Mouse (Mus musculus): ENCODE data around the gene Poc1b.
"Not testable (repeated sequence)": the region's sequence is repeated elsewhere in the genome, so short reads cannot be mapped to it uniquely, and the experiment has no call there.

The Poc1b gene

GRCm38 (mm10) chr10:99194451-99195055 is 87.7 kb downstream of the Poc1b start:
- no peak for DNase-seq (ENCODE audit: low read depth, low spot score)

DNA sequence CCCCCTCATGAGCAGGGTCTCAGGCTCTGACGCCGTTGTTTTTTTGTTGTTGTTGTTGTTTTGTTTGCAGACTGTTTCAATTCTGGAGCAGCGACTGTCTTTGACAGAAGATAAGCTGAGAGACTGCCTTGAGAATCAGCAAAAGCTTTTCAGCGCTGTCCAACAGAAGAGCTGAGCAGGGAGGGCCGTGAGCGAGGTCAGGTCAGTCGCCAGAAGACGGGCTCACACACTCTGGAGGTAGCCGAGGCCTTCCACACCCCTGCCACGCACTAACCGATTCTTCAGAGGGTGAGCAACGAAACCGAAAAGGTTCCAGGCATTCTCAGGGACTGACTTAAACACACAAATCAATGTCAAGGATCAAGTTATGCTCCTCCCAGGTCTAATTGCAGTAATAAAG is 89.7 kb downstream of the Poc1b start:
- DNase-seq (ENCODE audit: low read depth, low spot score): no peak

- no peak for DNase-seq (ENCODE audit: low read depth, low spot score)
Measured at GRCm38 (mm10) chr10:99197125-99197524, 90.3 kb downstream of the Poc1b start.

DNA sequence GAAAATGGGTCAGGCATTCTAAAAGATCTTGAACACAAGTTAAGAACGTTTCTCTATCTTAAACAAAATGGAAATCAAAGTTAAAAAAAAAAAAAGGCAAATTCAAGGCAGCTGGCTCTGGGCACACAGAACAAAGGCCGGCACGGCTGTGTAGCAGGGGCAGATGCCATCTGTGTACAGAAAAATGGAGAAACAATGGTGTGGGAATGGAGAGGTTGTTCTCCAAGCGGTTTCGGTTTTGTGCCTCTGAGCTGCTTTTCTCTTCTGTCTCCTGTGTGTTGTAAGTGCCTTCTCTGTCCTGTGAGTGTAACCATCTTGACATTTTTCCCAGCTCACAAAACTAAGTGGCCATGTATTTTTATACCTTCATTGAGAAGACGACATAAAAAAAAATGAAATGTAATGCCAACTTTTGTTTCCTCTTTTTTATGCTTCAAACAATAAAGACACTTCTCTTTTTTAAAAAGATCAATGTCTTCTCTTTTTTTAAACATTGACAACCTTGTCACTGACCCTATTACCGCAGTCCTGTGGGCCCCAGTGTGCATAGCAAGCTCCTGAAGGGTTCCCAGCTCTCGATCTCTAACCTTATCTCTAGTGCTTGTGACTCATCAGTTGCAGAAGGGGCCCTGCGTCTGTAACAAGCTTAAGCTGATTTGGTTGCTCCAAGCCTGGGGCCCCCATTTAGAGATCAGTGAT is 90.9 kb downstream of the Poc1b start:
- DNase-seq (ENCODE audit: low read depth, low spot score): no peak

DNA sequence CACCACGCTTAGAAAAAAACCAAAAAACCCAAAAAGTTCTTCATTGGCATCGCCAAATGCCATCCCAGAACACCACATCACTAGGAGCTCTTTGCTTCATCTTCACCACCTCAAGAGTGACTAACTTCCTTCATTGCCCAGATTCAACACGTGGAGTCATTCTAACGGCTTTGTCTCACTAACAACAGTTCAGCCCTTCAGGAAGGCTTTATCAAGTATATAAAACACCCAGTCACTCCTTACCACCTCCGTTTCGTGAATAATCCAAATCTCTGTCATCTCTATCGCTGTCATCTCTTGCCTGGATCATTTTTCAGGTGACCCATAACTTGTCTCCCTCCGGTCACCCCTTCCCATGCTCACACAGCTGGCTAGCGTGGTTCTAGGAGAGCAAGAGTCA is 92.1 kb downstream of the Poc1b start:
- no peak for DNase-seq (ENCODE audit: low read depth, low spot score)

DNA sequence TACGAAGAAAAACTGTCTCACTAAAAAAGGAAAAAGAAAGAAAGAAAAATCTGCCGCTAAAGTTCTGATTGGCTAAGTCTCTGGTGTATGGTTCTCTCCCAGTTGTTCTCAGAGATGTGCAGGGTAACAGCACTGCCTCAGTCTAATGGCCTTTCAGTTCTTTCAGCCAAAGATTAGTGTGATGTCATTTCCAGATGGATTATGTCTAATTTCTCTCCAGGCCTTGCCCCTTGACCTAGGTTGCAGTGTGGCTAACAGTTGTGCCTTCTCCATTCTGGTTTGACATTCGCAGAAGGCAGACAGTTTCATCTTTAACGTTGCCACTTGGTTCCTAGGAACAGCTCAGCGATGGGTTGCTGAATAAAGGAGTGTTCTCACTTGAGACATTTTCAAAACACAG is 94.1 kb downstream of the Poc1b start:
- DNase-seq (ENCODE audit: low read depth, low spot score): no peak

DNA sequence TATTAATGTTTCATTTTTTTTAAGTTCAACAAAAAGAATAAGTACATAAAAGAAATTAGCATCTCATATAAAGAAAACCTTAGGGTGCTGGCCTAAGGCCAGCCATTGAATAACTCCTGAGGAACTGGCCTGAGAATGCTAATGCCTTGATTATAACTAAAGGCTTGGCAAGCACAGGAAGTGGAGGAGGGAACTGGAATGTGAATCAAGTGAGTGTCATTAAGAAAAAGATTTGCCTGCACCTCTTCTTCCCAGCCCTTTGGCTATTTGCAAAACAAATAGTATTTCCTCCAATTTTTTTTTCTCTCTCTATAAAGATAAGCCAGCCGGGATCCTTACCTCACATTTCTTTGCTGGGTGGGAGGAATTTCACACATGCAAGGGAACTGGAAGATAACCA is 95.0 kb downstream of the Poc1b start:
- DNase-seq (ENCODE audit: low read depth, low spot score): no peak

- DNase-seq (ENCODE audit: low read depth, low spot score): no peak
Measured at GRCm38 (mm10) chr10:99202363-99202762, 95.5 kb downstream of the Poc1b start.

DNA sequence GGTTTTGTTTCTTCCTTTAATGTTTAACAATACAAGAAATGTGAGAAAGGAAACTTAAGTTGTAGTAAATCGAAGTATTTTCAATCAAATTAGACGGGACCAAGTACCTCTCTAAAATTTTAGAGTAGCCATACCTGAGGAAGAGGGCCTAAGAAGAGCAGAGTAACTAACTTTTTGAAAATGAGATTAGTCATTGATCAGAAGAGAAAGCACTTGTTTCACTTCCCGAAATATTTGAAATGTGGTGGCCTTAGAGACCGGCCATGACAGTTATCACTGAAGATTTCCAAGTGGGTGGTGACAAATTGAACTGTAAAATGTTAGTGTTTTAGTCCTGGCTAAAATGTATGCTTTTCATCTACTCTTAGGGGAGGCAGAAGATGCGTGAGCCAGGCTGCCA is 96.3 kb downstream of the Poc1b start:
- no peak for DNase-seq (ENCODE audit: low read depth, low spot score)

DNA sequence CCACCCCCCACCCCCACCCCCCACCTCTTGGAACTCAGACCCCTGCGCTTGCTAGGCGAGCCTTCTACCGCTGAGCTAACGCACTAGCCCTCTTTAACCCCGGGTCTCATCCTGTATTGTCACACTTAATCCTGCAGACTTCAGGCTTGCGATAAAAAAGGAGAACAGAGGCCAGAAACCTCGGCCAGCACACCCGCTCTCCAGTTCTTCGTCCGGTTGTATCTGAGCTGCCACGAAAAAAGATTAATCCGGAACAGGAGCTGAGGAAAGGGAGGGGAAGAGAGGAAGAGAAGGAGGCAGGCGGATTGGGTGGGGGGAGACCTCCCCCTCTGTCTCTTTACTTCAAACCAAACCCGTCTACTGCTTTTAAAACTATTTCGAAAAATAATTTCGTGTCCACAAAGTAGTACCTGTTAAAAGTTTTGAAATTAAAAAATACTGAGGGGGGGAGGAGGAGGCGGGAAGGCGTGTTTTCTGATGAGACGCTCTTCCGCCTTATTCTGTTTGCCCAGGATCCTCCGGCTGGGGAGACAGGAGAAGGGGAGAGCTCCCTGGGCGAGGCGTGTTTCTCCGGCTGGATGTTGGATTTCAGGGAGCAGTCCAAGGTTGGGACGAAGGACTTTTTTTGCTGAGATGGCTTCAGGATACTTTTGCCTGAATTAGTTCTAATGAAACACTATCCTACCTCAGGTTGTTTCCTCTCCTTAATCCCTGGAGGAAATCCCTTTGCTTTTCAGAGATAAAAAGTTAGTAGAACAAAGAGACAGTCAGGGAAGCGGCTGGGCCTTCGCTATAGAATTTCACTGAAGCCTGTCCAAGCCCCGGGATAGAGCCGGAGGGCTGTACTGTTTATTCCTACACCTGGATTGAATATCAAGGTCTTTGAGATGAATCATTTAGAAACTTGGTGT is 97.0 kb downstream of the Poc1b start:
- no peak for DNase-seq (ENCODE audit: low read depth, low spot score)

- DNase-seq (ENCODE audit: low read depth, low spot score): no peak
Measured at GRCm38 (mm10) chr10:99204553-99204952, 97.7 kb downstream of the Poc1b start.

DNA sequence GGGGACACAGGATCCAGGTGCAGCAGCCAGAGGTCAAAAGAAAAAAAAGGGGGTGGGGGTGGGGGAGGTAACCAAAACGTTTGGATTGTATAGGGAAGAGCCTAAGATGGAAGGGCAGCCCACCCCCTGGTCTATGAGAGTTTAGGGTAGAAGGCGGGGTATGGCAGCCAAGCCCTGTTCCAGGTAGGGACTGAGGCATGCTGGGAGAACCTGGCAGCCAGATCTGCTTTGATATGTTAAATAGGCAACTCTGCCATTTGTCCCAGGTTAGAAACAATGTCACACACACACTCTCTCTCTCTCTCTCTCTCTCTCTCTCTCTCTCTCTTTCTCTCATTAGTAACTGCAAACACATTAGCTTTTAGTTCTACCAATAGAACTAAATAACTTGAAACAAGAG is 100.3 kb downstream of the Poc1b start:
- DNase-seq (ENCODE audit: low read depth, low spot score): no peak

DNA sequence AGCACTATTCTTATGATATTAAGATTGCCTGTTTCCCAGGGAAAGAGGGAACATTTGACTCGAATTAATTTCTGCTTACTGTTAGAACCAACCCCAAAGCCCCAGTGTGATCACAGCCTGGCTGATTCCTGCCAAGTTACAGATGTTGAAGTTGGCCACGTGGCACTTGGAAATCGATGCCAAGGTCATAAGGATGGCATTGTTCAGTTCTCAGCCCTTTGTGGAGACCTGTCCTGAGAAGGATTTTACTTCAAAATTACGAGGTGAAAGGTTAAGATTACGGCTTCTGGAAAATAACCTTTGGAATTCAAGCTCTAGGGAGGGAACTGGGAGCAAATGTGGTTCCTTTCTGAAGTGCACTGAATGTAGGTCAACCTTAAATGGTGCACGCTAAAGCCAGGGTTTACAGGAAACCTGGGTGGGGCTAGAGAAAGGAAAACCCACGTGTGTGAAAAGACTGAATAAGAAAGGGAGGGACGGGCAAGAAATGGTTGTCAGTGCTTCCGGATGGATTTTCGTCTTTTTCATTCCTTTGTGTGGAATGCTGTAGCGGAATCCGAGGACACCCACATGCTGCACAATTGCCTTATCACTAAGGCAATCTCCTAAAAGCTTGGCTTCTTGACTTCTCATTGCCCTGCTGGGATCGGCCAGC is 102.4 kb downstream of the Poc1b start:
- no peak for DNase-seq (ENCODE audit: low read depth, low spot score)

DNA sequence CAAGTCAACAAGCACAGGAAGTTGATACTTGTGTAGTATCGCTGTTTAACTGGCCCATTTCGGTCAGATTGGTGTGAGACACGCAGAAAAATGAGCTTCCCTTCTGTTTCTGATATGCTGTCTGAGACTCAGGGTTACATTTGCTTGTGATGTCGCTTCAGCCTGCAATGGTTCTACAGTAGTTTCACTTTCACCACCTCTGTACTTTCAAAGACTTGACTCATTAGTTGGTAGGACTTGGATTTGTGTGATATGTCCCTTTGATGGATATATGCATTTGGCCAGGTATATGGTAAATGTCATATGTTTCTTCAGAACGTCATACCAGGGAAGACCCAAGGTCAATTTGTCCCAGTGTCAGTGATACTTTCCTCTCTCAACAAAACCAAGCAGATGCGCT is 104.2 kb downstream of the Poc1b start:
- no peak for DNase-seq (ENCODE audit: low read depth, low spot score)

DNA sequence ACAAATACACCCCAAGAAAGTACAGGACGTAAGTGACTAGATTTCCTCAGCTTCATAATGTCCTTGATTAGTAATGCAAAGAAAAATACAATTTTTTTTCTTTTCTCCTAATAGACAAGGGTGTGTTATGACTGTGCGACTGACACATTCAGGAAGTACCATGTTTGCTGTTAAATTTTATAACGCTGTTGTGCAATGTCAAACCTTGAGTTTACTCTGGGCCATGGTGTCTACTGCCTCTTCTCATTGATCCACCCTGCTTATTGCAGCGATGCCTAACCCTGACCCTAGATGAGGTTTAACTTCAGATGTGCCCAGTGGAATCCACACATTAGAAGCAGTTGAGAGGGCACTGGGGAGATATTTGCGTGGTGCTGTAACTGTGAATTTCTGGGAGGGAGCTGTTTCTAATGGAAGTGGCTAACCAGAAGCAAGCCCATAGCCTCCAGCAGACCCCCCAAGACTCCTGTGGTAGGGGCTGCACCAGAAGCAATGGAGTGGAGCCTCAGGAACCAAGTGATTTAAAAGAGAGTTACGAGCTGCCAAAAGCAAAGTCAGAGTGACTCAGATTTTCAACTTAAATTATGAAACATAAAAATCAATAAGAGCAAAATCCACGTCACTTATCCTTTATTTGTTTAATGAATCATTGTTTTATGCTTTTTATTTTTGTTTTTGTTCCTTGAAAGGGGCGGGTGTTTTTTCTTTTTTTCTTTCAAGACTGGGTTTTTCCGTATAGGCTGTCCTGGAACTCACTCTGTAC is 104.8 kb downstream of the Poc1b start:
- DNase-seq (ENCODE audit: low read depth, low spot score): no peak

DNA sequence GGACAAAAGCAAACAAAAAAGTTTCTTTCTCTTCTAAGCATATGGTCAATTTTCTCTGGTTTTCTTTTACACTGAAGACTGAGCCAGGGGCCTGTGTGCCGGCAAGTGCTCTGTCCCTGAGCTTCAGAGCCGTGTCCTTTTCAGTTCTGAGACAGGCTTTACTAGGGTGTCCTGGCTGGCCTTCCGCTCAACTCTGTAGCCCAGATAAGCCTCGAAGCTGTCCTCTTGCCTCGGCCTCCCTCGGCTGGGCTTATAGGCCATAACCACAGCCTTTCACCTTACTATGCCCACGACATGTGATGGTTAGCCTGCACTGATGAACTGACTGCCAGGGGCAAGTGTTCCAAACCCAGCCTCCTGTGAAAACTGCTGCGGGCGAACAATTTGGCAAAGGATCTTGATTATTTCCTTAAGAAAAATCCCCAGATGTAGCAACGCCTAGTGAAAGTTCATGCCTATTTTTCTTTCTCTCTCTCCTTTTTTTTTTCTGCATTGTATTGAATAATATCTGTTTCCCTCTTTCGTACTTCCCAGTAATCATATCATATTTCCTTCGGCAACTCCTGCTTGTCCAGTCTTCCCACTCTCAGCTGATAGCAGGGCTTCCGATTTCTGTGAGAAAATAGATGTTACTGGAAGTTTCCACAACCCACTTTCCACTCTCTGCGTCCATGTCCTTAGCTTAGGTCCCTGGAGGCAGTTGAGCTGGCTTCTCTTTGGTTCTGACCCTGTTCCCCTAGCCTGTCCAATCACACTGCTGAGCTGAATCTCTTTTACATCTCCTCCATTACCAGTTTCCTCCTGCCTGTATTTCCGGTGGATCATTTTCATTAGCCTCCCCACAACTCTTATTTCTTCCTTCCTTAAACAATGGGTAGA is 107.8 kb downstream of the Poc1b start:
- no peak for DNase-seq (ENCODE audit: low read depth, low spot score)

DNA sequence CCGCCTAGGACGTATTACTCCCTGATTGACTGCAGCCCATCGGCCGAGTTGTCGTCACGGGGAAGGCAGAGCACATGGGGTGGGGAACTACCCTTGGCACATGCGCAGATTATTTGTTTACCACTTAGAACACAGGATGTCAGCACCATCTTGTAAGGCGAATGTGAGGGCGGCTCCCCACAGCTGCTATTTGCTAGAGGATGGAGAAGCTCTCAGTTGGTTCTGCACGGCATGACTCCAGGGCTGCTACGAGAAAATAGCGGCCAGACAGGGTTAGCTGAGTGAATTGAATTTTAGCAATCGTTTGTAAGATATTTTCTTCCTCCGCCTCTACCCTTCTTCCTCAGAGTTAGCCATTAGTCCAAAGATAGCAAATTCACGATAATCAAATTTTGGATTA is 109.7 kb downstream of the Poc1b start:
- not testable (repeated sequence) for DNase-seq (ENCODE audit: low read depth, low spot score)

- DNase-seq (ENCODE audit: low read depth, low spot score): no peak
Measured at GRCm38 (mm10) chr10:99221540-99221939, 114.7 kb downstream of the Poc1b start.

GRCm38 (mm10) chr10:99222726-99223125 is 115.9 kb downstream of the Poc1b start:
- DNase-seq (ENCODE audit: low read depth, low spot score): no peak

GRCm38 (mm10) chr10:99224218-99224617 is 117.4 kb downstream of the Poc1b start:
- DNase-seq (ENCODE audit: low read depth, low spot score): no peak
